Mouse (Mus musculus): ENCODE results near the gene Gm10135.
"Not testable (repeated sequence)": the region's sequence is repeated elsewhere in the genome, so short reads cannot be mapped to it uniquely, and the experiment has no call there.

DNA sequence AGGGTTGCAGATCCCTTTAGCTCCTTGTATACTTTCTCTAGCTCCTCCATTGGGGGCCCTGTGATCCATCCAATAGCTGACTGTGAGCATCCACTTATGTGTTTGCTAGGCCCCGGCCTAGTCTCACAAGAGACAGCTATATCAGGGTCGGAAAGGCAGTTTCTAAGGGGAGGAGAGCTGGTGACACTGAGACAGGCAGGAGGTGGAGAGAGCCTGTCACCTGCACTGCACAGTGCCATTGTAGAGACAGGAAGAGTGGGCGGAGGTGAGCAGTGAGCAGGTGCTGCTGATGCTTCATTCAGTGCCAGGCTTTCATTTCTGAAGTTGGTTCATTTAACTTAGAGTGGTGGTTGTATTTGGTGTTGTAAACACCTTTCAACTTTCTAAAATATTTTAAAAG is 36.1 kb downstream of the Gm10135 start:
- TF ChIP-seq CTCF (IDR thresholded peaks at IDR 0.05; ENCODE audit: borderline replicate concordance, insufficient read depth, low read length); POLR2A (IDR thresholded peaks at IDR 0.05; ENCODE audit: low read depth, low read length): not testable (repeated sequence)

Data from embryonic fibroblast, embryonic 13.5 days (primary cell).